Mouse (Mus musculus): ENCODE results near the gene Kcnk18.
A peak's percentile ranks its signal among the peaks of the same experiment; 100 is the strongest.

The Kcnk18 gene

DNA sequence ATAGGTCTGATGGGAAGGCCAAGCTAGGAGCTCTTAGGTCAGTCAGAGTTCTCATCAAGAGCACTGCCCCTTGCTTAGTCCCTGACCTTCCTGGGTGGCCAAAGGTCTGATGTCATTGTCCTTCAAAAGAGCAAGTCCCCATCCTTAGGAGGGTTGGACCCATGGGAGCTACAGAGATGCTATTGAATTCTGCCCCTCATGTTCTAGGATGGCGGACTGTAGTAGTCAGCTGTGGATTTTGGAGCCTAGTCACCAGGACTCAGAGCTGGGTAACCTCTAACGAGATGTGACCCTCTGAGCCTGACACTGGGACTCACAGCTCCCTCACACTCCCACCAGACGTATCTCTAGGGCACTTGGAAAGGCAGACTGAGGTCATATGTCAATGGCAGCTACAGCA, 9.4 kb downstream of the Kcnk18 start:
- no peak for DNase-seq (ENCODE audit: low read depth, low spot score)

DNA sequence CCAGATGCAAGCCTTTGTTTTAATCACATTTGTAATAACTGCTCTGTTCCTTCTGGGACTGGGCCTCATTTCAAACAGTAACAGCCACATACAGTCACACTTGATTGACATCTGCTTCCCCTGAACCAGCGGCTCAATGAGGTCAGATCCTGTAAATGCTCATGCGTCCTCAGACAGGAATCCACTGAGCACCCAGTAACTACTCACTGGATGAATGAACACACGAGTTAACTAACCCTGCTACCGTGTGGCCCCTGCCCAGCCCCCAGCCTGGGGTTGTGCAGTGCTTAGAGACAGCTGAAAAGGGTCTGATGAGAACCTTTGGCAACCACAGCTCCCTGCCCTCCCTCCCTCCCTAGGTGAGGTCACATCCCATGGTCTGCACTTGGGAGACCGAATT, 13.8 kb downstream of the Kcnk18 start:
- DNase-seq (ENCODE audit: low read depth, low spot score): no peak

DNA sequence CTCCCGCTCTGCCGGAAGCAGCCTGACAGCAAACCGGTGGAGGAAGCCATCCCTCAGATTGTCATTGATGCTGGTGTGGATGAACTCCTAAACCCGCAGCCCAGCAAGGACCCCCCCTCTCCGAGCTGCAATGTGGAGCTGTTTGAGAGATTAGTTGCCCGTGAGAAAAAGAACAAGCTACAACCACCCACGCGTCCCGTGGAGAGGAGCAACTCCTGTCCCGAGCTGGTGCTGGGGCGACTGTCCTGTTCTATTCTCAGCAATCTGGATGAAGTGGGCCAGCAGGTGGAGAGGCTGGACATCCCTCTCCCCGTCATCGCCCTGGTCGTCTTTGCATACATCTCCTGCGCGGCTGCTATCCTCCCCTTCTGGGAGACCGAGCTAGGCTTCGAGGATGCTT, 16.0 kb downstream of the Kcnk18 start:
- no peak for DNase-seq (ENCODE audit: low read depth, low spot score)

GRCm38 (mm10) chr19:59236046-59236445, 17.0 kb downstream of the Kcnk18 start:
- DNase-seq (ENCODE audit: low read depth, low spot score): no peak

DNA sequence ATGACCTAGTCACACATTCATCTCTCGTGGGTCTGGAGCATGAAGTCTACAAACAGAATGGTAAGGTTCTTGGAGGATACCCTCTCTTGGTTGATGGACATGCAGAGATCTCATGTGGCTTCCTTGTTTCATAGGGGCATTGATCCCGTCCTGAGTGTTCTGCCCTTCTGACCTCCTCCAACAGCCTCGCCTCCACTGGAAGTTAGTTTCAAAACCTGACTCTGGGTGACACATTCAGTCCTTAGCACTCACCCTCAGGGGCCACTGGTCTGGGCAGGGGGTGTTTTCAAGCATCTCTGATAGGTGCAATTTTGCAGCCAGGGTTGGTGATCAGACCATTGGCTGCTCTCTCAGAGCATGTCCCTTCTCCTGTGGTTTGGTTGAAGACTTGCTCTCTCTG, 19.6 kb downstream of the Kcnk18 start:
- DNase-seq (ENCODE audit: low read depth, low spot score): no peak

- DNase-seq (ENCODE audit: low read depth, low spot score): peak; percentile 86
Observed at GRCm38 (mm10) chr19:59239124-59239817, 20.3 kb downstream of the Kcnk18 start.

GRCm38 (mm10) chr19:59241987-59242386, 23.0 kb downstream of the Kcnk18 start:
- DNase-seq (ENCODE audit: low read depth, low spot score): no peak

GRCm38 (mm10) chr19:59243057-59243456, 24.0 kb downstream of the Kcnk18 start:
- no peak for DNase-seq (ENCODE audit: low read depth, low spot score)

GRCm38 (mm10) chr19:59248144-59248543, 29.1 kb downstream of the Kcnk18 start:
- DNase-seq (ENCODE audit: low read depth, low spot score): no peak

- DNase-seq (ENCODE audit: low read depth, low spot score): no peak
Observed at GRCm38 (mm10) chr19:59248553-59249286, 29.7 kb downstream of the Kcnk18 start.

DNA sequence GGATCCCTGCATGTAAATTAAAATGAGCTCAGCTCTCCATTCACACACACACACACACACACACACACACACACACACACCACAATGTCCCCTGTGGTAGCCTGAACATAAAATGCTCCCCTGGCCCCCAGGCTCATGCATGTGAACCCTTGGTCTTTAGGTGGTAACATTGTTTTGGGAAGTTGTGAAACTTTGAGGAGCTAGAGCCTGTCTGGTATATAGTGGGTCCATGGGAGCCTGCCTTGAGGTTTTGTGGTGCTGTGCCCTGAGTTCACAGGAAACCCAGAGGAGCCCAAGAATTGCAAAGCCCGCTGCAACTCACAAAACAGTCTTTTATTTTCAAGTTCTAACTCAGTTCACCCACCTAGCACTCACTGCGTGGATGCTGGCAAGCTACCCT, 33.6 kb downstream of the Kcnk18 start:
- no peak for DNase-seq (ENCODE audit: low read depth, low spot score)

GRCm38 (mm10) chr19:59259633-59260032, 40.6 kb downstream of the Kcnk18 start:
- no peak for DNase-seq (ENCODE audit: low read depth, low spot score)

- DNase-seq (ENCODE audit: low read depth, low spot score): peak; percentile 69
Observed at GRCm38 (mm10) chr19:59260718-59261442, 41.9 kb downstream of the Kcnk18 start, which contains the start of gene Slc18a2. Gene Slc18a2 (plus strand): TSS chr19:59260896.

DNA sequence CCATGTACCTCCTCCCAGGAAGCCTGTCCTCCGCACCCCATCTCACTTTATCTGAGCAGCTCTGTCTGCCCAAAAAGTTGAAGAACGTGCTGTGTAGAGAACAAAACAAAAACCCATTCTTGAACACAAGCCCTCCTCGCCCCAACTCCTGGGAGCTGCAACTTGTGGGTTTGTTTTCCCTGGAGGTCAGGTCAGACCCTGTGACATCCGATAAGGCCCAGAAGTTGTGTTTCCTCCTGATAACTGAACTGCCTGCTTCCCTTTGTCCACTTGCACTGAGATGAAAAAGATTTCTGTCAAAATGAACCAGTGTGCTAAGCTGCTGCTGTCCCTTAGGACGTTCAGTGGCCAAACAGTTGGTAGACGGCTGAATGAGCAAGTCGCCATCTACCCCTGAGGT, 42.6 kb downstream of the Kcnk18 start:
- DNase-seq (ENCODE audit: low read depth, low spot score): no peak

- no peak for DNase-seq (ENCODE audit: low read depth, low spot score)
Observed at GRCm38 (mm10) chr19:59263171-59263570, 44.2 kb downstream of the Kcnk18 start.

DNA sequence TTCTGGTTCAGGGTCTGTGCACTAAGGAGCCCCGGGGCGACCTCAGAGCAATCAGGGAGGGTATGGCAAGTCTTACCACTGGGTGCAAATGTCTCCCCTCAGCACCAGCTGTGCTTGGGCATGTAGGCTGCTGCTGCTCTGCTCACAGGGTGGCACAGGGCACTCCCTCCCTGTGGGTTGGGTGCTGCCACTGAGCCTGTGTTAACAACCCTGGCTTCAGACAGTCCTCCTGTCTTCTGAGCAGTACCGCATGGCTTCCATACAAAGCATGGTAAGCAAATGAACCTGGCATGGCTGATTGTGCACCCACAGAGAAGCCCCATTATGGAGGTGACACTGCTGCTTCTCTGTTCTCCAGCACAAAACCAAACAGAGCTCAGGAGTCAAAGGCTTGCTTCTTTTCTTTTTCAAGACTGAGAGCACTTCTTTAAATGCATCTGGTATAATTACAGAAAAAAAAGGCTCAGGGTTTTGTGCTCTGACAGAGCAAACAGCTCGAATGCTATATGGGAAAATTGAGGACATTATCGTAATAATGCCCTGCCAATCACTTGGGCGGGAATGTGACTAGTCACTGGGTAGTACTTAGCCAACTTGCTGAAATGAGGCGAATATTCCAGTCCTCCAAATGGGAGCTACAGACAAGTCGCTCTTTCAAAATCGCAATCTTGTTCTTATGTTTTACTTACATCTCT, 46.0 kb downstream of the Kcnk18 start:
- no peak for DNase-seq (ENCODE audit: low read depth, low spot score)

DNA sequence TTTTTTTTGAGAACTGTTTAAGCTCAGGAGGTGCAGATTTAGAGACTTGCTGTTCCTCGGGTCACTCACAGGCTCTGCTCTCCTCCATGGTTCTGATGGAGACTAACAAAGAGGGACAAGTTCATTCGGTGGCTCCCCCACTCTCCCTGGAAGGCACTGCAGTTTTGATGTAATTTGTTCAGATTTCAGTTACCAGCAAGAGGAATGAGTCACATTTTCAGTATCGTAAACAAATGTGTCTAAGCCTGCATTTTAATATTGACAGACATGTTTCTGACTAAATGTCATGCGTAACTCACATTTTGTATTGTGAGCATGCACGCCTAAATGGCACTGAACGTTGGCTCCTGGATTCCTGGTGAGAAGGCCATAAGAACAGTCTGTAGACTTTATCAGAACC, 46.9 kb downstream of the Kcnk18 start:
- no peak for DNase-seq (ENCODE audit: low read depth, low spot score)

GRCm38 (mm10) chr19:59267417-59267963, 48.5 kb downstream of the Kcnk18 start:
- peak; percentile 58 for DNase-seq (ENCODE audit: low read depth, low spot score)

GRCm38 (mm10) chr19:59273190-59273589, 54.2 kb downstream of the Kcnk18 start:
- DNase-seq (ENCODE audit: low read depth, low spot score): no peak

GRCm38 (mm10) chr19:59276354-59276753, 57.3 kb downstream of the Kcnk18 start:
- DNase-seq (ENCODE audit: low read depth, low spot score): no peak

DNA sequence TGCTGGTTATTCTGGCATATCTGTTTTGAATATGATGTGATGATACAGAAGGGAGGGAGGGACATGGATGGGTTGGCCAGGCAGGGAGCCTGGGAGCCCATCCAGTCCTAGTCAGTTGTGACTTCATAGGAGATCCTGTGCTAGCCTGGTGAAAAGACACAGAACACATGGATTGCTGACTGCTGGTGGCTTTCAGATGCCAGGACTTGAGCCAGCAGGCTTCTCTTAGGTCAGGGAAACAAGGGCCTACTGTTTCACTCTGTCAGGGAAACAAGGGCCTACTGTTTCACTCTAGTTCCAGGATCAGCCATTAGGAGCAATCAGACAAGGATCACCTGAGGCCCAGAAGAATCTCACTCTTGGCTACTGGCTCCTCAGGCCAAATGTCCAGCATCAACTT, 61.8 kb downstream of the Kcnk18 start:
- DNase-seq (ENCODE audit: low read depth, low spot score): no peak

GRCm38 (mm10) chr19:59282001-59282400, 63.0 kb downstream of the Kcnk18 start:
- no peak for DNase-seq (ENCODE audit: low read depth, low spot score)

Measured in mesoderm, embryonic 11.5 days (tissue).